Mouse (Mus musculus): ENCODE measurements around the gene Gm21190. TPM values are rescaled to one million over a fixed set of nuclear protein-coding genes. Genes with fewer than 3 reads are reported as not detected.
"Not testable (repeated sequence)": the region's sequence is repeated elsewhere in the genome, so short reads cannot be mapped to it uniquely, and the experiment has no call there.

The Gm21190 gene
- not detected in 2 replicates for polyA plus RNA-seq (2014; fragmentation: Nextera tagmentation; extraction: Ambion mirVana)

DNA sequence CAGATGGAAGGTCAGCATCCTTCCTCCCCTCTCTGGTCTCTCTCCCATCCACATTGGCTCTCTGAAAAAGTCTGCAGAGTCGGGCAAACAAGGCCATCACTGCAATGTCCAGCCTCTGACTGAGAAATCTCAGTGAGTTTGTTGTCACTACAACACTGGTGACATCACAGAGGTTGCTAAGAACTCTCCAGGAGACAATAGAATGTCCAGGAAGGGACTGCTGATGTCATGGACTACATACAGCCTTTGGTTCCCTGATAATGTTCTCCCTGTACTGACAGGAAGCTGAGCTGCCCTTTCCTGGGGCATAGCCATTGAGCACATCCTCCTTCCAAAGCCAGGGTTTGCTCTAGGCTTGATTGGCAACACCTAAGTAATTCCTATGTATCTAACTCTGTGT, at the start of gene Gm21190:
Gene Gm21190 (minus strand): TSS at position 101 of the 400 bp plus-strand sequence.
- H3K27ac ChIP-seq (ENCODE audit: low read length); H3K9ac ChIP-seq (replicated peaks; ENCODE audit: low read depth, low read length); H3K9me3 ChIP-seq (ENCODE audit: control insufficient read depth, low read depth, low read length); H3K4me1 ChIP-seq (ENCODE audit: control insufficient read depth, insufficient read depth, low read length); H3K4me2 ChIP-seq (replicated peaks; ENCODE audit: low read depth, low read length); H3K27me3 ChIP-seq (ENCODE audit: control insufficient read depth, insufficient read depth, low read length); H3K36me3 ChIP-seq (ENCODE audit: control insufficient read depth, insufficient read depth, low read length); H3K4me3 ChIP-seq (ENCODE audit: low read depth, low read length); ATAC-seq (ENCODE audit: insufficient number of reproducible peaks, insufficient read depth, low FRiP score, low read depth): not testable (repeated sequence)
- no CpG with 5 or more reads among the region's 1 CpGs for WGBS

DNA sequence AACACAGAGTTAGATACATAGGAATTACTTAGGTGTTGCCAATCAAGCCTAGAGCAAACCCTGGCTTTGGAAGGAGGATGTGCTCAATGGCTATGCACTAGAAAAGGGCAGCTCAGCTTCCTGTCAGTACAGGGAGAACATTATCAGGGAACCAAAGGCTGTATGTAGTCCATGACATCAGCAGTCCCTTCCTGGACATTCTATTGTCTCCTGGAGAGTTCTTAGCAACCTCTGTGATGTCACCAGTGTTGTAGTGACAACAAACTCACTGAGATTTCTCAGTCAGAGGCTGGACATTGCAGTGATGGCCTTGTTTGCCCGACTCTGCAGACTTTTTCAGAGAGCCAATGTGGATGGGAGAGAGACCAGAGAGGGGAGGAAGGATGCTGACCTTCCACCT, 48.0 kb upstream of the Gm21190 start, which contains the start of gene Gm21083:
Gene Gm21083 (plus strand): TSS at position 301 of the 400 bp plus-strand sequence.
- not testable (repeated sequence) for ATAC-seq (ENCODE audit: insufficient number of reproducible peaks, insufficient read depth, low FRiP score, low read depth); H3K4me1 ChIP-seq (ENCODE audit: control insufficient read depth, insufficient read depth, low read length); H3K27ac ChIP-seq (ENCODE audit: low read length); H3K36me3 ChIP-seq (ENCODE audit: control insufficient read depth, insufficient read depth, low read length); H3K4me3 ChIP-seq (ENCODE audit: low read depth, low read length); H3K9me3 ChIP-seq (ENCODE audit: control insufficient read depth, low read depth, low read length); H3K4me2 ChIP-seq (replicated peaks; ENCODE audit: low read depth, low read length); H3K27me3 ChIP-seq (ENCODE audit: control insufficient read depth, insufficient read depth, low read length); H3K9ac ChIP-seq (replicated peaks; ENCODE audit: low read depth, low read length)
- no CpG with 5 or more reads among the region's 1 CpGs for WGBS

DNA sequence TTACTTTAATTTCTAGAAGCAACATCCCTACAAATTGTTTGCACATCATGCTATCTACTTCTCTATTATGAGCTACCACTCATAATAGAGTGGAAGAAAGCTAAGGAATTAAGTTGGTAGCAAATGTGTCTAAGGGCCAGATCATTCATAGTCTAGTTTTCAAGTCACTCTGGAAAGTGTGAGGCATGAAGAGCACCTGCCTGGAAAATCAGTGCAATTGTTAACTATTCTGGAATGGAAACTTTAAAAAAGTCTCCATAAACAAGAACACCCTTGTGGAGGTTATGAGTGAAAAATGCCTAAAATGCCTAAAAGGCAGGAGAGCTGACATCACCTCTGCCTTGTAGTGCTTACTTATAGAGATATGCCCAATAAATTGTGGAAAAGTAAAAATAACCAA, 44.7 kb upstream of the Gm21190 start:
- H3K4me3 ChIP-seq (ENCODE audit: low read depth, low read length); H3K9me3 ChIP-seq (ENCODE audit: control insufficient read depth, low read depth, low read length): not testable (repeated sequence)

DNA sequence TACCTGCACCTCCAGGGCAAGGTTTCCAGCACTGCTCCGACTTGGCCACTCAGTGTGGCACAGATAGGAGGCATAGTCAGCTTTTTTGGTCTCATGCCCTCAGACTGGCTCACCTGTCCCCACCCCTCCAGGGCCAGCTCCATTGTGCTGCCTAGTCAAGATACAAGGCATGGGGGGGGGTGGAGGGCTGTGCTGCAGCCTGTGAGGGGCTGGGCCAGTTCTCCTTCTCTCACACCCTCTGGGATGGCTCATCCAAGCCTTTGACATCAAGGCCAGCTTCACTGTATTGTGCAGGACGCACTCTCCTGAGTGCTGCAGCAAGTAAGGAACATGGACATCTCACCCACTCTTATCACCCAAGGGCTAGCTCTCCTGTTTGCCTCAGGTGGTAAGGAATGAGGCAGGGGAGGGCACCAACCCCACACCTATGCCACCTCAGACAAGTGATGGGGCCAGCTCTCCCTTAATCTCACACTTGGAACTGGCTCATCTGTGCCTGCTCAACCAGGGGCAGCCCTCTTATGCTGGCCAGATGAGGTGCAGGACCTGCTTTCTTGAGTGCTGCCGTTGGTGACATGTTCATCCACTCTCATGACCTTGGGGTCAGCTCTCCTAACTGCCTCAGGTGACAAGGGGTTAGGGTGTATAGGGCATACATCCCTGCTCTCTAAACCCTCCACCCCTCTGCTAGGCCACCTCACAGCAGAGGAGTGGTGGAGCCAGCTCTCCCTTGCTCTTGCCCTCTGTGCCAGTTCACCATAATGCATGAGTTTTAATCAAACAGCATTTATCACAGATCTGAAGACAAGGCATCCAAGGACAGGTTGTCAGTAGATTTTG, 32.6 kb upstream of the Gm21190 start:
- peak; percentile 63 for ATAC-seq (ENCODE audit: insufficient number of reproducible peaks, insufficient read depth, low FRiP score, low read depth)
- H3K9me3 ChIP-seq (ENCODE audit: control insufficient read depth, low read depth, low read length); H3K27ac ChIP-seq (ENCODE audit: low read length); H3K9ac ChIP-seq (replicated peaks; ENCODE audit: low read depth, low read length); H3K4me2 ChIP-seq (replicated peaks; ENCODE audit: low read depth, low read length); H3K36me3 ChIP-seq (ENCODE audit: control insufficient read depth, insufficient read depth, low read length); H3K27me3 ChIP-seq (ENCODE audit: control insufficient read depth, insufficient read depth, low read length); H3K4me3 ChIP-seq (ENCODE audit: low read depth, low read length); H3K4me1 ChIP-seq (ENCODE audit: control insufficient read depth, insufficient read depth, low read length): not testable (repeated sequence)
- WGBS: 82% methylated on average over 3 of the region's 3 CpGs

More for the DNA sequence above, 44.7 kb upstream of the Gm21190 start:
- not testable (repeated sequence) for H3K27me3 ChIP-seq (ENCODE audit: control insufficient read depth, insufficient read depth, low read length); H3K4me2 ChIP-seq (replicated peaks; ENCODE audit: low read depth, low read length); H3K27ac ChIP-seq (ENCODE audit: low read length); H3K4me1 ChIP-seq (ENCODE audit: control insufficient read depth, insufficient read depth, low read length); H3K36me3 ChIP-seq (ENCODE audit: control insufficient read depth, insufficient read depth, low read length); ATAC-seq (ENCODE audit: insufficient number of reproducible peaks, insufficient read depth, low FRiP score, low read depth); H3K9ac ChIP-seq (replicated peaks; ENCODE audit: low read depth, low read length)

DNA sequence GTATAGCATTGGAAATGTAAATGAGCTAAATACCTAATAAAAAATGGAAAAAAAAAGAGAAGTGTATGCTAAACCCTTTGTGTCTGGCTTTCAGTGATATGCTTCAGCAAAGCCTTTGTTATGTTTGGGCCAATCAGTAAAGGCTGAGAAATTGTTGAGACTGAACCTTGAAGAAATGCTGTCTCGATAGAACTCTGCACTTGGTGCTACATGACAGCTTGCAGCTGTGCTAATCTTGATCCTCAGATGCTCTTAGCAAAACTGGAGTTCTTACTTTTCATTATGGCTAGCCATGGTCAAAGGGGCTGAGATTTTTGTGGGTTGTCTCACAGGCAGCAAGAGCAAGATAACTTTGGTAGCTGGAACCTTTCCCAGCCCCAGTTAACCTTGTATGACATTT, 29.6 kb upstream of the Gm21190 start:
- ATAC-seq (ENCODE audit: insufficient number of reproducible peaks, insufficient read depth, low FRiP score, low read depth); H3K4me1 ChIP-seq (ENCODE audit: control insufficient read depth, insufficient read depth, low read length); H3K36me3 ChIP-seq (ENCODE audit: control insufficient read depth, insufficient read depth, low read length); H3K27ac ChIP-seq (ENCODE audit: low read length); H3K27me3 ChIP-seq (ENCODE audit: control insufficient read depth, insufficient read depth, low read length); H3K9ac ChIP-seq (replicated peaks; ENCODE audit: low read depth, low read length); H3K4me3 ChIP-seq (ENCODE audit: low read depth, low read length); H3K9me3 ChIP-seq (ENCODE audit: control insufficient read depth, low read depth, low read length); H3K4me2 ChIP-seq (replicated peaks; ENCODE audit: low read depth, low read length): not testable (repeated sequence)
- 48% methylated on average over 1 of the region's 1 CpGs for WGBS

DNA sequence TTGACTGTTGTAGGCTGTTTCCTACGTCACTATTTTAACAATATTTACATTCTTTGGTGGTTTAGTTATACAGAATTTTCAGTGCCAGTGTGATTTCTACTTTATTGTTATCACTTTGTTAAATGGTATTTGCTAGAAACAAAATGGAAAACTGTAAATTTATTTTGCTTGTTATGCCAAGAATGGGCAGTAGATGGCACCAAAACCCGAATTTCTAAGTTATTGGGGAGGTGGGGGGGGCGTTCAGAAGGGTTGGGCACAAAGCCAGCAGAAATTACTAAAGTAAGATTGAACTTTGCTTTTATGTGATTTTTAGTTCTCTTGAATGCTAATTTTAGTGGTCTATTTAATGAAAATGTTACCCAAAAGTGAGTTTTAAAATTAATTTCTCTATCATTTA, 20.6 kb upstream of the Gm21190 start:
- not testable (repeated sequence) for H3K9ac ChIP-seq (replicated peaks; ENCODE audit: low read depth, low read length); H3K27me3 ChIP-seq (ENCODE audit: control insufficient read depth, insufficient read depth, low read length); H3K4me1 ChIP-seq (ENCODE audit: control insufficient read depth, insufficient read depth, low read length); H3K9me3 ChIP-seq (ENCODE audit: control insufficient read depth, low read depth, low read length); H3K27ac ChIP-seq (ENCODE audit: low read length); ATAC-seq (ENCODE audit: insufficient number of reproducible peaks, insufficient read depth, low FRiP score, low read depth); H3K4me2 ChIP-seq (replicated peaks; ENCODE audit: low read depth, low read length); H3K36me3 ChIP-seq (ENCODE audit: control insufficient read depth, insufficient read depth, low read length); H3K4me3 ChIP-seq (ENCODE audit: low read depth, low read length)
- WGBS: 11% methylated on average over 3 of the region's 3 CpGs

DNA sequence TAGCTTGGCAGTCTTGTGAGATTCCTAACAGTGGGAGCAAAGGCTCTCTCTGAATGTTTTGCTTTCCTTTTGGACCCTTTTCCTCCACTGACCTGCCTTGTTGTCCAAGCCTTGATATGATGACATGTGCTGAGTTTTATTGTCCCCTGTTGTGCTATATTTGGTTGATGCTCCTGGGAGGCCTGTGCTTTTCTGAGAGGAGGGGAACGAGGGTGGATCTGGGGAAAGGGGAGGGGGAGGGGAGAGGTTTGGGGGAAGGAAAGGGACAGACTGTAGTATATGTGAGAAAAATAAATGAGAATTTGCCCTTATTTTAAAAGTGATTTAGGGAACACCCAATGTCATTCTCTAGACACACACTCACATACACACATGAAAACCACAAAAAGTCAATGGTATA, 20.1 kb upstream of the Gm21190 start:
- H3K36me3 ChIP-seq (ENCODE audit: control insufficient read depth, insufficient read depth, low read length); H3K4me3 ChIP-seq (ENCODE audit: low read depth, low read length); H3K4me1 ChIP-seq (ENCODE audit: control insufficient read depth, insufficient read depth, low read length); H3K9ac ChIP-seq (replicated peaks; ENCODE audit: low read depth, low read length); H3K27ac ChIP-seq (ENCODE audit: low read length); H3K4me2 ChIP-seq (replicated peaks; ENCODE audit: low read depth, low read length); ATAC-seq (ENCODE audit: insufficient number of reproducible peaks, insufficient read depth, low FRiP score, low read depth); H3K9me3 ChIP-seq (ENCODE audit: control insufficient read depth, low read depth, low read length); H3K27me3 ChIP-seq (ENCODE audit: control insufficient read depth, insufficient read depth, low read length): not testable (repeated sequence)
- 34% methylated on average over 1 of the region's 1 CpGs for WGBS

DNA sequence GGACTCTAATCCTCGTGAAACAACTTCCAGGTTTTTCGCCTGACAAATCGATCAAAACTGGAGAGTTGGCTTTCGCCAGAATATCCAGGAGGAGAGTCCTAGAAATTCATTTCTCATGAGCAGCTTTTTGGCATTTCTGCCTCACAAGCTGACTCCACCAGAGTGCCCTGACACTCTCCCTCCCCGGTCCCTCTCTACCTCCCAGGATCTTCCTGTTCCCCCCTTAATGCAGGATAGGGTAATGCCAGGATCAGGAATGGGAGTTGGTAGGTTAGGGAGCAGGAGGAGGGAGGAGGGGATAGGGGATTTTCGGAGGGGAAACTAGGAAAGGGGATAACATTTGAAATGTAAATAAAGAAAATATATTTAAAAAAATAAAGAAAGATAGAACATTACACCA, 19.6 kb upstream of the Gm21190 start:
- not testable (repeated sequence) for ATAC-seq (ENCODE audit: insufficient number of reproducible peaks, insufficient read depth, low FRiP score, low read depth); H3K36me3 ChIP-seq (ENCODE audit: control insufficient read depth, insufficient read depth, low read length); H3K27ac ChIP-seq (ENCODE audit: low read length); H3K4me1 ChIP-seq (ENCODE audit: control insufficient read depth, insufficient read depth, low read length); H3K4me2 ChIP-seq (replicated peaks; ENCODE audit: low read depth, low read length); H3K9ac ChIP-seq (replicated peaks; ENCODE audit: low read depth, low read length); H3K9me3 ChIP-seq (ENCODE audit: control insufficient read depth, low read depth, low read length); H3K4me3 ChIP-seq (ENCODE audit: low read depth, low read length); H3K27me3 ChIP-seq (ENCODE audit: control insufficient read depth, insufficient read depth, low read length)
- WGBS: 73% methylated on average over 6 of the region's 6 CpGs

DNA sequence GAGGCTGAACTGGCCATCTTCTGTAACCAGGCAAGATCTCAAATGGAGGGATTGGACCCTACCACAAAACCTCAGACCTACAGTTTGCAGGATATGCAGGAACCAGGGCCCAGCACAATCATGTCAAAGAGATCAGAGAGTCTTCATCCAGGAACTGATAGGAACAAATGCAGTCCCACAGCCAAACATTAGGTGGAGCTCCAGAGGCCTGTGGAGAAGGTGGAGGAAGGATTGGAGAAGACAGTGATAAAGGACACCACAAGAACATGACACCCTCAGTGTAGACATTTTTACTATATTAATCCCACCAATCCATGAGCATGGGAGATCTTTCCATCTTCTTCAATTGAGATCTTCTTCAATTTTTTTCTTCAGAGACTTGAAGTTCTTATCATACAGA, 6.6 kb downstream of the Gm21190 start:
- H3K36me3 ChIP-seq (ENCODE audit: control insufficient read depth, insufficient read depth, low read length); H3K9ac ChIP-seq (replicated peaks; ENCODE audit: low read depth, low read length); H3K4me2 ChIP-seq (replicated peaks; ENCODE audit: low read depth, low read length); H3K9me3 ChIP-seq (ENCODE audit: control insufficient read depth, low read depth, low read length); H3K27ac ChIP-seq (ENCODE audit: low read length); H3K27me3 ChIP-seq (ENCODE audit: control insufficient read depth, insufficient read depth, low read length); H3K4me1 ChIP-seq (ENCODE audit: control insufficient read depth, insufficient read depth, low read length); ATAC-seq (ENCODE audit: insufficient number of reproducible peaks, insufficient read depth, low FRiP score, low read depth); H3K4me3 ChIP-seq (ENCODE audit: low read depth, low read length): not testable (repeated sequence)
